Mouse (Mus musculus) v-Abl transformed pro-B cells (cell line): Measurements from ENCODE around the gene Gm45234.

Experiments
- in situ Hi-C, 2 experiments: fragments of 400-800 bp; cut with MboI; formaldehyde crosslinking; loops; one replicate each; pipeline ENCODE4 v1.15.1; 2025; ENCODE audit not compliant: unreplicated experiment in 2 of 2

Gene Gm45234

DNA sequence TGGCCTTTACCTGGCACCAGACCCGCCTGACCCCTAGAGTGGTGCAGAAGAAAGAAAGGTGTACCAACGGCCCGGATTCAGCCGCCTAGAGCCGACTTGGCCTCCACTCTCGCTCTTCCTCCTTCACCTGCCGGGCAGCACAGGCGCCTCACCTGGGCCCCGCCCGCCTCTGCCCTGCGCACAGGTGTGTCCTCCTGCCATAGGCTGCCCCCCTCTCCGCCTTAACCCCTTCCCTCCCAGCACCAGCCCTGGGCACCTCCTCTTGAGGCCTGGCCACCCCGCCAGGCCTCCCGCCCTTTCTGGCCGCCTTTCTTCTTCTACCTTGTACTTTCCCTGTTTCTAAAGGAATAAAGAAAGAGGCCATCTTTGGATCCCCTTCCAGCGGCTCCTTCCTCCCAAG is 37.1 kb downstream of the Gm45234 start:
- in situ Hi-C loops: loop anchor here in 1 of 2 experiments (10.0 kb wide), 1 partner anchor 316 kb away; the partner anchor contains the start of gene Ing4

- in situ Hi-C loops: loop anchor here in 1 of 2 experiments (10.0 kb wide), 1 partner anchor 317 kb away; the partner anchor contains the start of gene Ing4
Observed at GRCm38 (mm10) chr6:124717968-124718367, 37.9 kb downstream of the Gm45234 start.

GRCm38 (mm10) chr6:124716864-124717490 is 38.8 kb downstream of the Gm45234 start:
- in situ Hi-C loops: loop anchor here in 1 of 2 experiments (10.0 kb wide), 1 partner anchor 318 kb away; the partner anchor contains the start of gene Ing4

GRCm38 (mm10) chr6:124712918-124713317 is 42.9 kb downstream of the Gm45234 start:
- in situ Hi-C loops: loop anchor here (5.0 to 10.0 kb wide), 4 partner anchors 34 to 329 kb away; partner anchors contain the start of gene Ing4 (in 1 of the 2)

DNA sequence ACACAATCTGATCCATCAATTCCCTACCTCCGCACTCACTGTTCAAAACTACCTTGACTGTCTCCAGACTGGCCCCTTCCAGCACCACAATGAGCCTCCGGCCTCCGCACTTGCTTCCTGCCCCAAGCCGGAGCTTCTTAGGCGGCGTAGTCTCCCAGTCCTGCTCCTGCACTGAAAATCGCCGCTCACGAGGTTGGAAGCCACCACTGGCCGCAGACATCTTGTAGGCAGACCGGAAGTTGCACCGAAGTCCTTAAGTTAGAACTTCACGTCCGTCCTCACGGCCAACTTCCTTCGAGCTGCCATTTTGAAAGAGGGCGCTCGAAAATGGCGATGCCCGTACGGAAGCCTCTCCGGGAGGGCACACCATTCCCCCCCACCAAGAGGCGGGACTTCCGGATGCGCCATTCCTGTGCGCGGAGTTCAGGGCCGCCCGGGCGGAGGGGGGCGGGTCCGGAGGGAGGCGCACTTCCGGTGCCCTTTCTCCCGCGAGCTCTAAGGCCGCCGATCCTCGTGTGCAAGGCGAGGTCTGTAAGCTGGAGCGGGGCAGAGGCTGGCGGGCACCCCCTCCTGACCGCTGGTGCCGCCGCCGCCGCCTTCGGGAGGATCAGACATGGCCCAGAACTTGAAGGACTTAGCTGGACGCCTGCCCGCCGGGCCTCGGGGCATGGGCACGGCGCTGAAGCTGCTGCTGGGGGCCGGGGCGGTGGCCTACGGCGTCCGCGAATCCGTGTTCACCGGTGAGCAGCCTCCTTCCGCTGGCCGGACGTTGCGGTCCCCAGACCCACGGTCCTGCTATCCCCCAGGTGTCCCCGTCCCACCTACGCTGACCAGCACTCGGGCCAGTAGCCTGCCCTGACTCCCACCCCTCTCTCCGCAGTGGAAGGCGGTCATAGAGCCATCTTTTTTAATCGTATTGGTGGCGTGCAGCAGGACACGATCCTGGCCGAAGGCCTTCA is 43.7 kb downstream of the Gm45234 start, which contains the start of the genes Emg1 and Phb2:
Gene Emg1, minus strand, starts transcription at position 355 of the 959 bp plus-strand sequence.
Gene Phb2, plus strand, starts transcription at position 513 of the 959 bp plus-strand sequence.
- in situ Hi-C loops: loop anchor here (5.0 to 10.0 kb wide), 4 partner anchors 35 to 330 kb away; partner anchors contain the start of gene Ing4 (in 1 of the 2)

DNA sequence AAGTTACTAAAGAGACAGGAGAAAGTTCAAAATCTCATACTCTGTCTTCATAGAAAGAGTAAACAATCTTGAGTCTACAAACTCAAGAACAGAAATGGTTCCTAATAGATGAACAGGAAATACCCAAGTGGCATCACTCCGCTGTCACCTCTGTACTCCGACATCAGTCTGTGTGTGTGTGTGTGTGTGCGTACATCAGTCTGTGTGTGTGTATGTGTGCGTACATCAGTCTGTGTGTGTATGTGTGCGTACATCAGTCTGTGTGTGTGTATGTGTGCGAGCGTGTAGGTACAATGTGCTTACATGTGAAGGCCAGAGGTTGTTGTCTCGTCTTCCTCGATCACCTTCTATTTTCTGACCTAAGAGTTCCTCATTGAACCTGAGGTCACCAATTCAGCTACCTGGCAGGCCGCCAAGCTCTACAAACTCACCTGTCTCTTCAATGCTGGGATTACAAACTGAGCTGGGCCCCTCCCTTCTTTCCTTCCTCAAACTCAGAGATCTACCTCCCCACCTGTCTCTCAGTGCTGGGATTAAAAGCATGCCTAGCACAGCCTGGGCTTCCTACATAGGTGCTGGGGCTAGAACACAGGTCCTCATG is 47.4 kb downstream of the Gm45234 start:
- in situ Hi-C loops: no loop called here

DNA sequence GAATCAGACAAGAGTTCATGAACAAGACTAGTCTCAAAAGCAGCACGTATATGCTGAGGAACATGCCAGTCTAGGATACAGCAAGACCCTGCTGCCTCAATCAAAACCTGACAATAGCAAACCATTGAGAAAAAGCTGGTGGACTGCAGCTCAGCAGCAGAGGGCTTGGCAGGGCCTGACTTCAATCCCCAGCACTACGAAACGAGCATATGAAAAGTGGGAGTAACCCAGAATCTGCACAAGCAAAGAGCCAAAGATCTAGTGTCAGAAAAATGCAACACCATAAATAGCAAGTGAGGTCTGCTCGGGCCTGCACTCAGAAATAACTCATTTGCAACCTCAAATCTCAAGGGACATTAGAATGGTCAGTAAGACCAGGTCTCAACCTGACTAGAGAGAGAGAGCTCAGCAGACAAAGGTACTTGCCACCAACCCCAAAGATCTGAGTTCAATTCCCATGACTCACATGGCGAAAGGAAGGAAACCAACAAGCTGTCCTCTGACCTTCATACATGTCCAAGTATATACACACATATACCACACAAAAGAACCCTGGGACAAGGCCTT is 49.7 kb downstream of the Gm45234 start:
- in situ Hi-C loops: no loop called here

DNA sequence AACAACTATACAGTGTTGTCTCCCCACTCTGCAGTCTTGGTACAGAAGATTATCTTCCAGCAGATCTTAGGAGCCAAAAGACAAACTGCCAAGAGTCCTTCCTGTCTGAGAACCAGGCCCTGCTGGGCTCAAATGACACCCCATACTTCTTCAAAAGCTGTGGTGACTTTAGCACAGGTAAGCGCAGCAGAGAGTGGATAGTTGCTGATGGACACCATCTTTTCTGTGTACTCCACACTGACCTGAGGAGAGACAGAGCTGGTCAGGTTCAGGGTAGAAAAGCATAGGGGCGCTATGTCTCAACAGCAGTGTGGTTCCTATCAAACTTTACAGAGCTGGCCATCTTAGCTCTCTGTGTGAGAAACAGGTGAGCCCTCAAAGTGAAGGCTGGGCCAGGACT is 51.4 kb downstream of the Gm45234 start:
- in situ Hi-C loops: no loop called here

DNA sequence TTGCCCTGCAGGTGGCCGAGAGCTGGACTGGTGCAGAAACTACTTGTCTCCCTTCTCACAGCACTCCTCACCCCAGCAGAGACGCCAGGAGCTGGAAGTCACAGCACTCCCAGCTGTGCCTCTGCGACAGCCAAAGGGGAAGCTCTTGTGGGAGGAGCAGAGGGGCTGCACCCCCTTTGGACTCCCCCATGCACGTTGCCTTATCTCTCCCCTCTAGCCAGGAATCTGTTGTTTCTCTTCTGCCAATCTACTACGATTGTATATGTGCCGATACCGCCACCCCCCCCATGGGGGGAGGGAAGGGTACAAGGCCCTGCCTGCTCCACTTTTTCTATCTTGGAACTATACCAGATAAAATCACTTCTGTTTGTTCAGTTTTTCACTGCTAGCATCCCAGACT is 52.0 kb downstream of the Gm45234 start:
- in situ Hi-C loops: no loop called here

DNA sequence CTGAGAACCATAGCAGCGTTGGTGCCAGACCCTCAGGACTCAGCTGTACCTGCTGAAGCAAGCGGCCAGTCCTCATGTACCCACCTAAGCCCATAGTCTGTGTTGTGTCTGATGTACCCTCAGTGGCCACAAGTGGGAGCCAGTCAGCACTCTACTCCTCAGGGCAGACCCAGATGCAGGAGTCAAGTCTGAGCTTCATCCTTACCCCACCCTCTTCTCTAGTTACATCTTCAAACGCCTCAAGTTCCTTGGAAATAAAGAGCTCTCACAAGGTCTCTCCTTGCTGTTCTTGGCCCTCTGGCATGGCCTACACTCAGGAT is 53.1 kb downstream of the Gm45234 start:
- in situ Hi-C loops: no loop called here

DNA sequence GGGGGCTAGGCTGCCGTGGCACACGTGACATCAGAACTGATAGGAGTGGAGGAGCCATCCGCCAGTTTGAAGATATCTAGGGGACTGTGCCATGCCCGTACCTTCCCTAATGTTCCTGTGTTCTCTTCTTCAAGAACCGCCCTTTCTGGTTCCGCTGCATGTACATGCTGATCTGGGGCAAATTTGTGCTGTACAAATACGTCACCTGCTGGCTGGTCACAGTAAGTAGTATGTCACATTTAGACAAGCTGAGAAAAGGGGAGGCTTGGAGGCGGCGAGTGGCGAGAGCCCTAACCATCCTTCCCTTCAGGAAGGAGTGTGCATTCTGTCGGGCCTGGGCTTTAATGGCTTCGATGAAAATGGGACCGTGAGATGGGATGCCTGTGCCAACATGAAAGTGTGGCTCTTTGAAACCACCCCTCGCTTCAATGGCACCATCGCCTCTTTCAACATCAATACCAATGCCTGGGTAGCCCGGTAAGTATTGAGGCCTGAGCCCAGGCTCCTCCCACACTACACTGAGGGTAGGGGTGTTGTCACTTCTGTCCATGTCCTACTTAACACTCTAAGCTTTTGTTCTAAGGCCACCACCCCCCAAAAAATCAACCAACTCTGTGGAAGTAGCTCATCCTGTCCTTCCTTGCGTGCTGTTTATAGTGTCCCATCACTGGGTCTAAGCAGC is 53.6 kb downstream of the Gm45234 start:
- in situ Hi-C loops: no loop called here

DNA sequence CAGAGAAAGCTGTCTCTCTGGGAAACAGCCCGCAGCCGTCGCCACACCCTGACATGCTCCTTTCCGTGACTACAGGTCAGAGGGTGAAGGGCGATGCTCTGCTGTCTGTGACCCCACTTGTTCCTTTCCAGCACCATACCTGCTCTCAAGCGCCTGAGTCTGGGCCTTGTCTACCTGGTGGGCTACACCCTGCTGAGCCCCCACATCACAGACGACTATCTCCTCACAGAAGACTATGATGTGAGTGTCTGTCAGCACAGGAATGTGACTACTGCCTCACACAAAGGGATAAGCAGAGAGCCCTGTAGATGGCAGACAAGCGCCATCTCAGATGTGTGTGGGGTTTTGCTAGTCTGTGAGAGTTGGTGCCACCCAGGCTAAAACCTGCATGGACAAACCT is 54.5 kb downstream of the Gm45234 start:
- in situ Hi-C loops: no loop called here

- in situ Hi-C loops: no loop called here
Observed at GRCm38 (mm10) chr6:124699962-124700610, 55.7 kb downstream of the Gm45234 start.

DNA sequence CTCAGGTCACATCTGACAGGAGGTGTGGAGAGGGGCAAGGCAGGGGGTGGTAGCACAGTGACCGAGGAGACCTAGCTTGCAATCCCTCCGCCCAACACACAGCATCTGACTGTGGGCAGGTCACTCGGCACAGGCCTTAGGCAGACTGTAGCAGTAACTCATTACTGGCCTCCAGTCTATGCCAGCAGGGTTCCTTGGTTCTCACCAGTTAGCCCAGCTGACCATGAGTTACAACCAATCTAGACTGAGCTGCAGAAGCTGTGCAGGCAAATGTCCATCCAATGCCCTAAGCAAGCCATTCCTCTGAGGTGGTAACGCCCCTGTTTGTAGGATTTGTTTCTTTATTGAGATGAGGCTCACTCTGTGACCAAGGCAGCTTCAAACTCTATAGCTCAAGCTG is 56.5 kb downstream of the Gm45234 start:
- in situ Hi-C loops: no loop called here

DNA sequence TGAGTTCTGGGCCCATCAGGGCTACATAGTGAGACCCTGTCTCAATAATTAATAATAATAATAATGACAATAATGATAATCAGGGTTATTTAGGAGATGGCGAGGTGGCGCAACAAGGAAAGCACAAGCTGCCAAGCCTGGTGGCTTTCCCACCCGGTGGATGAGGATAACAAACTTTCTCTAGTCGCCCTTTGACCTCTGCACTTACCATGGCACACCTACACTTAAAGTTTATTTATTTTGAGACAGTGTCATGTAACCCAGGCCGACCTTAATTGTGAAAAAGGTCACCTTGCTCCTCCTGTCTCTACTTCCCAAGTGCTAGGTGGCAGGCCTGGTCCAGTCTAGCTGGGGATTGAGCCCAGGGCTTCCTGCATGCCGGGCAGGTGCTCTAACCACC is 57.1 kb downstream of the Gm45234 start:
- in situ Hi-C loops: no loop called here

- in situ Hi-C loops: no loop called here
Observed at GRCm38 (mm10) chr6:124696441-124697150, 59.2 kb downstream of the Gm45234 start.

DNA sequence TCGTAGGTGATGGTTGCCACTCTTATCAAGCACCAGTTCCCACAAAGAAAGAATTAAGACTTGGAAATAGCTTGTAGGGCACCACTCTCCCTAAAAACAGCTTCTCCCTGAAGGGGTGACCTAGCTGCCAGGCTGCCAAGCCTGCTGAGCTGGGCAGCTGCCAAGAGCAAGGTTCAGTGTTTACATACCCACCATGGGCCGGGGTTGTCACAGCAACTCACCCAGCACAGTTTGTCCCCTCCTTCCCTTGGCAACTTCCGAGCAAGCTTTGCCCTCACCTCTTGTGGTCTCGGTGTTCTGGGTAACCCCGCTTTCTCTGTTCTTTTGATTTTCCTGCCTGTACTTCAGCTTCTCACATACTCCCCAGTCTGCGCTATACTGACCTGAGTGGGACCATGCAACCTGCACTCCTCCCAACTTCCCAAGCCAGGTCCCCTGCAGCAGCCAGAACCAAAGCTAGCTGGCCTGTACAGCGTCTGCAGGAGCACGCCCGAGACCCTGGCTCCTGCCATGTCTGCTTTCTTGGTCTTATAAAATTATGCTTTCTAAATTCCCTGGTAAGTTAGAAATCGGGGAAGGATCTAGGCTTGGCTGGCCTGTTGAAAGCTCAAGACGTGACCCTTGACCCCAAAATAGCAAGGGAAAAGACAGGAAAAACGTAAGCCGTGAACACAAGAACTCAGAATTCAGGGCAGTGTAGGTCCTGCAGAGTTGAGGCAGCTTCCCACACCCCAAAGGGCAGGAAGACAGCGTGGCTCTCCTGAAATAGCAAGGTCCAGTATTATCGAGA is 61.5 kb downstream of the Gm45234 start:
- in situ Hi-C loops: no loop called here
